Mouse (Mus musculus) layer of hippocampus, adult 8-10 months (tissue): Measurements from ENCODE around the gene Lao1. TPM values are rescaled to one million over a fixed set of nuclear protein-coding genes. Genes with fewer than 3 reads are reported as not detected.
"Not testable (repeated sequence)": the region's sequence is repeated elsewhere in the genome, so short reads cannot be mapped to it uniquely, and the experiment has no call there.

ENCODE experiments used
- DNase-seq, 2 experiments: peaks; one replicate each; pipeline ENCODE4 v3.0.0; 2022; ENCODE audit warnings: low spot score in 2 of 2
- total RNA-seq, 4 experiments: library from RNA; stranded (reverse); gene quantifications; 2 replicates each; pipeline ENCODE4 v1.2.4; 2022

The Lao1 gene
- total RNA-seq: under 1 TPM in 3 of 4 experiments, not detected in 1; 0.23 to 0.43 (median 0.25) TPM

DNA sequence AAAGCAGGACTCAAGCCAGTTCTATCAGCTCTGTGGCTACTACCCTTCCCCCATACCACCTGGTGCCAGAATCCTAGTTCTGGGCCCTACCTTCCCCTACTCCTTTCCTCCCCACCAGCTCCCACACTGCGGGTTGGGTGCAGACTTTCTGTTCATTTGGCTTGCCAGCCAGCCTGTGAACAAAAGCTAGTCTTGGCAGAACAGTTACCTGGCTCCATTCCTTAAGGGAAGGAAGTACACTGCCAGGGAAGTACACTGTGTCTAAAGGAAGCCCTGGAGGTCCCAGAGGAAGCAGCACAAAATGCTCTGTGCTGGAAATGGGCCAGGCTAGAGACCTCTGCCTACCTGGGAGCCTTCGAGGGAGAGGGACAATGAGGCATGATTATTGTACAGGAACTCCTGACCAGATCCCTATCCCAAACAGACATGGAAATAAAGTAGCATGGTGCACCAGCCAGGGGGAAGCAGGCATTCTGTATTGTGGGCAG lies at the start of gene Lao1:
Lao1 (plus strand) TSS at position 438 of the 488 bp plus-strand sequence.
- peak; percentile 12 to 31 for DNase-seq

DNA sequence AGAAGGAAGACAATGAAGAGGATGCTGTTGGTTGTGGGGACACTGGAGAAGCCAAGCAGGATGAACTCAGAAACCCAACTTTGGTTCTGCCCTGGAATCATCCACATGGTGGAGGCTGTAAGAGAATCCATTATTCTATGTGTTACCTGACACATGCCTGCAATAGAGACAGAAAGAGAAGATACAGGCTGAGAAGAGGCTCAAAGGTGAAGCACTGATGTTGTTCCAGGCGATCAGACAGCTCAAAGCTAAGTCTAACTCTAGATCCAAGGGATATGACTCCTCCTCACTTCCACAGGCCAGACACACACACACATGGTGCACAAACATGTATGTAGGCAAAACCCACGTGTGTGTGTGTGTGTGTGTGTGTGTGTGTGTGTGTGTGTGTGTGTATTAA lies 44.0 kb upstream of the Lao1 start, which contains the start of gene Olfr1329:
Olfr1329 (minus strand) TSS at position 101 of the 400 bp plus-strand sequence.
- DNase-seq: not testable (repeated sequence)

DNA sequence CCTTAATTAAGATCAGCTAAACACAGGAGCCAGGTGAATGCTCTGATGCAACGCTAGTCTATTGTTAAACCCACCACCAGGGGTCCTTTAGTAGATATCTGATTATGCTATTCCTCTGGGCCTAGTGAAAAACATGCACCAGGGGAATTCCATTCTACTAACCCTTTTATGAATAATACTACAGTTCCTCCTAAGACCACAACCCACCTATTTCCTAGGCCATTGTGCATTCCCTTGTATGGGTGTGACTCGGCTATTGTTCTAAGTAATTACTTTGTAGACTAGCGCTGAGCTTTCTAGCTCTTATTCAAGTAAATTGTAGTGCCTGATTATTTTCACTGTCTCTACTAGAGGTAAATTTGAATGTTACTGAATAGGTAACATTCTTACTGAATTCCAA lies 30.1 kb upstream of the Lao1 start:
- not testable (repeated sequence) for DNase-seq

DNA sequence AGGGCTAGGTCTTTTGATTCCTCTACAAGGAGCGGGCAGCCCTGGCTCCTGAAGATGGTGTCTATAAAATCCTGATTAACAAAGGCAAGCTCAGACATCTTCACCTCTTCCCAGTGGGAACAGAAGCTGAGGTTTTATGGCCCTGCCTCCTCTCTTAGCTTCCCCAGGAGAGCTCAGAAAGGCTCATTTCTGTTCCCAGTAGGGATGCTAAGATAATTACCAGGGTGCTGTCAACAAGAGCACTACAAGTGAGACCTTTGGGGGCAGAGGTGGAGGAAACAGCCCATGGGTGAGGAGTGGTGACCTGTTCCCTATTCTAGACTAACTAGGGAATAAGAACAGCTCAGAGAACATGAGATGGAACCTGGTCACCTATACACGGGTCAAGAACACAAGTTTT lies 22.9 kb upstream of the Lao1 start, which contains the start of gene Olfr1328:
Olfr1328 (minus strand) TSS at position 101 of the 400 bp plus-strand sequence.
- no peak for DNase-seq

DNA sequence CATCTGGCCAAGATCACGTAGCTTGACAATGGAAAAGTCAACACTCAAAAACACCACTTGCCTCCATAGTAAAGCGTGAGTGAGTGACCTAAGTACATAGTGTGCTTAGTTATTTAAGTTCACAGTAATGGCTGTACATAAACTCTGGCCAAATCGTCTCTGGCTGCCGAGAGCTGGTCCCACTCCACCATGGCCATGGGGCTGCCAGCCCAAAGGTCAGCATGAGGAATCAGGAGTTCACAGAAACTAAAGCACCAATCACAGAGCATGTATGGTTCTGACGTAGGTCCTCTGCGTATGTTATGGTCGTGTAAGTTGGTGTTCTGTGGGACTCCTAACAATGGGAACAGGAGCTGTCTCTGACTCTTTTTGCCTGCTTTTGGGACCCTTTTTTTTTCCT lies 2.6 kb upstream of the Lao1 start:
- DNase-seq: no peak

DNA sequence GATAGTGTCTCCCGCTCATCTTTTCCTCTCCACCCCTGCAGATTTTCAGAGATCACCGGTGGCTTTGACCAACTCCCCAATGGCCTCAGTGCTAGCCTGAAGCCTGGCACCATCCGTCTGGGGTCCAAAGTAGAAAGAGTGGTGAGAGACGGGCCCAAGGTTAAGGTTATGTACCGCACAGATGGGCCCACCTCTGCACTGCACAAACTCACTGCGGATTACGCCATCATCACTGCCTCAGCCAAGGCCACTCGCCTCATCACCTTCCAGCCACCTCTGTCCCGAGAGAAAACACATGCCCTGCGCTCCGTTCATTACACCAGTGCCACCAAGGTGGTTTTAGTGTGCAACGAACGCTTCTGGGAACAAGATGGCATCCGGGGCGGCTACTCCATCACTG lies 6.3 kb downstream of the Lao1 start:
- DNase-seq: no peak

DNA sequence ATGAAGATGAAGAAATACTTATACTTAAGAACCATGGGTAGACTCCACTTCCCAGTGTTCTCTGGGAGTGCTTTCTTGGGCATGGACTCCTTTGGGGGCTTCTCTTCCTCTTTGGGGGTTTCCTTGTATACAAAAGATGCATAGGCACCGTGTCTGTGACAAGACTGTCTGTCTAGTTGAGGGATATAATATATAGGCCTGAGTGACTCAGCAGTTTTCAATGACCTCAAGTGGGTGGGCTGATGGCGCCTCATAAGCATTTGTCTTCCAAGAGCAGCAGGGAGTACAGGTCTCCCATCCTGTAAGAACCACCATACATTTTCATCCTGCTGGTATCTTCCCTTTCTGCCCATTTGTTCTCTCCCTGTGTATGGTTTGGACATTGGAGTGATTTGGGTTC lies 11.9 kb downstream of the Lao1 start:
- no peak for DNase-seq

DNA sequence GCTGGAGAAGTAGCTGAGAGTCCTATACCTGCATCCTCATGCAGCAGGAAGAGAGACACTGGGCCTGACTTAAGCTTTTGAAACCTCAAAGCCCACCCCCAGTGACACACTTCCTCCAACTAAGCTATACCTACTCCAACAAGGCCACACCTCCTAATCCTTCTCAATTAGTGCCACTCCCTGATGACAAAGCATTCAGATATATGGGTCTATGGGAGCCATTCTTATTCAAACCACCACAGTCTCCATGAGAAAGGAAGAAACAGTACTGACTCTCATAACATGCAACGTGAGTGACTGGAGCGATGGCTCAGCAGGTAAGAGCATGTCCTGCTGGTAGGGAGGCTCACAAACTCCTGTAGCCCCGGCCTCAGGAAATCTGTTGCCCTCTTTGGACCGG lies 23.9 kb downstream of the Lao1 start:
- no peak for DNase-seq

DNA sequence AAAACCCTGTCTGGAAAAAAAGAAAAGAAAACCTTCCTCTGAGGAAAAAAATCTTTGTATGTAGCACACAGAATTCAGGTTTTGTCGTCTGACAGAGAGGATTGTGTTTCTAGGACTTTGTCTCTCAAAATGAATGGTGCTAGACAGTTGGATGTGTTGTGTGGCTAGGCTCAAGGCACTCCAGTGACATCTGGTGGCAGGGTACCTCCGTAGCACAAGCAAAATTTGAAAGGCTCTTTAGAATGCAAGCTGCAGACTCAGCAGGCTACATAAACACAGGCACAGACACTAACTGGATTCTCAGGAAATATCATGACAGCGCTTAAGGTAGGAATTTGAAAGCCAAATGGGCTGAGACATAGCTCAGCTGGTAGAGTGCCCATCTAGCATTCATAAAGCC lies 27.2 kb downstream of the Lao1 start:
- DNase-seq: peak; percentile 35 to 60

DNA sequence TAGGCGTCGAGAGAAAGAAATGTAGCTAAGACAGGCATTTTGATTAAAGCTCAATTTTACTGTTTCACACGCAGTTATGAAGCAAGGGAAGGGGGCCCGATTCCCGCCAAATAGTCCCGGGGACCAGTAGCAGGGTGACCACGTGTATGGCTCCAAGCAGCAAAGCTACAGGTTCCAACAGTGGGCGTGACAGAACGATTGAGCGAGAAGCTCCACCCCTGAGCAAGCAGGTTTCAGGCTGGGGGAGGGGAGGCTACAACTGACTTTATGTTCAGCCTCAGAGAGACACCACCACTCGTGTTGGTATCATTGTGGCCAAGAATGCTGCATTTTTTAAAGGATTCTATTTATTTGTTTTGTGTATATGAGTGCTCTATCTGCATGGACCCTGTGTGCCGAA lies 28.0 kb downstream of the Lao1 start:
- DNase-seq: no peak

DNA sequence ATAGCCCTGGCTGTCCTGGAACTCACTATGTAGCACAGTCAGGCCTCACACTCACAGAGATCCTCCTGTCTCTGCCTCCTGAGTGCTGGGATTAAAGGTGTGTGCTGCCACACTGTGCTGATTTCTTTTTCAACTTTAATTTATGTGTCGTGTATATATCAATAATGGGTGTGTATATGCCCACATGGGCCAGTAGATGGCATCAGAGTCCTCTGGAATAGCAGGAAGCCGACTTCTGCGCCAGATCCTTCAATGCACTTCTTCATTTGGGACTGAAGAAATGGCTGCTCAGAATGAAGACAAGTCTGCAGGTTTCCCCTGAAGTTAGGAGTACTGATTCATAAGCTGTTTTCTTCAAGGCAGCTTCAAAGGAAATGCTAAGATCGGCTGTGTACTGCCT lies 30.4 kb downstream of the Lao1 start:
- no peak for DNase-seq

DNA sequence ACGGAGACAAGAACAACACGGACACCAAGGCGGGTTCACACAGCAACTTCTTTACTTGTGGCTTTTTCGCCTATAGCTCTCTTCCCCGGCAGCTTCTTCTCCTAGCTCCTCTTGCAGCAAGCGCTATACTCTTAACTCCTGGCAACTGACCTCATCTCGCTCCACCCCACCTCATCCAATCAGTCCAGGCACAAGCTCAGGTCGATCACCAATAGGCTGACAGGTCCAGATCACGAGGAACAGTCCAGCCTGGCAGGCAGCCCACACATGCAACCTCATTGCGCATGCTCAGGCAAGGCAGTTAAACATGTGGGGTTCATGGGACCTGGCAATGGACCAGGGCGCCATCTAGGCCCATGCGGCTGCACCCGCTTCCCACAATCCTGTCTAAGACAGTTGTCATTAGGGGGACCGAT lies 35.8 kb downstream of the Lao1 start:
- DNase-seq: no peak

DNA sequence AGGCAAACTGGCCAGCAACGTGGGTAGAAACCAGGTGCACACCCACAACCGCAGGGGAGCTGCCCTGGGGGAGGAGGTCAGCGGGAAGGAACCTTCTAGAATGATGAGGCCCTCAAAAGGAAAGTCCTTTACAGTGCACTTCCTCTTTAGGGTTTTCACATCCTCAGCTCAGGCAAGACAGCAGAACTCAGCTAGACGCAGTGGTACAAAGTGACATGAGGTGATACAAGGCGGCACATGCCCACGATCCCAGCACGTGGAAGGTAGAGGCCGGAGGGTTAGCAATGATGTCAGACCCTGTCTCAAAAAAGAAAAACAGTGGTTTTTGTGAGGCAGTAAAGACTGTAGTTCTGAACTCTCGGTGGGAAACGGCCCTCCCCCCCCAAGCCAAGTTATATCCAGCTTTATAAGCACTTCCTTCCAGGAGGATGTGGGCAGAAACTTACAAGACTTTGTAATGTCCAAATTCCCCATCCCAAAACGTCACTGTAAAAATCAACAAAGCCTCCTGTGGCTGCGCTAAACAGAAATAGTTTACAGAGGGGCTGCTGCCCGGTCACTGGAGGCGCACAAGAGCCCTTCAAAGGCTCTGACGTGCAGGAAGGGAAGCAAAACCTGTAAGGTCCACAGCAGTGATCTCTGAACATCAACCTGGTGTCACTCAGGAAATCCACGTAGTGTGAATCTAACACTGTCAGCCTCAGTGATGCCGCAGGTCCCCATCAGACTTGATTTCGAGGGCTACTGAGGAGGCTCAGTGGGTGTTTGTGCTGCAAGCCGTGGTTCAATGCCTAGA lies 38.5 kb downstream of the Lao1 start:
- DNase-seq: no peak

DNA sequence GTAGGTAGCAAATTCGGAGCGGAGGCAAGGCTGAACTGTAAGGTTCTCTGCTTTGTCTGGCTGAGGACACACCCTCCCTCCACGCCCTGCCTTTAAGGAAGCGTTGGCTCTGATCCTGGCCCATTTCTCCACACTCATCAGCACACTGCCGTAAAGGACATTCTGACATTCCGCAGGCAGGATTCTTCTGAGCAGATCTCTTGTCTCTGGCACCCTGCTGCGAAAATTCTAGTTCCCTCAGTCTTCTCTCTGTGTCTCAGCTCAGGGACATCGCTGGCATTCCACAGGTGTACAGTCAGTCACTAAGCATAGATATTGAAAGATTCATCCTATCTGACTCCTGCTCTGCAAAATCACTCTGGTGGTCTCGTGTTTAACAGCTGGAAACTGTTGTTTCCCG lies 40.3 kb downstream of the Lao1 start:
- no peak for DNase-seq

DNA sequence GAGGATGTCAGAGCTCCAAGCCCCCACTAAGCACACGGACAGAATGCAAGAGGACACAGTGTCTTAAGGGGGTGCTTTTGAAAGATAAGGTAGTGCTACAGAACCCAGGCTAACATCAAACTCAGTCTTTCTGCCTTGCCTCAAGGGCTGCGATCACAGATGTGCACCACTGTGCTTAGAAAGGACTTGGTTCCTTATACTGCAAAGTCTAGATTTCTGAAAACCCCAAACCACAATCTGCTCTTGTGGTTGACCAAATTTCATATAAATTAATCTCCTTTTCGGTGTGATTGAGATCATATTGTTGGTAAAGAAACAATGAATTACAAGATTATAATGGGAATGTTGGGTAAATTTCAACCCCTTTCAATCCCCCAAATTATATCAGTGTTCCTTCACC lies 41.1 kb downstream of the Lao1 start:
- no peak for DNase-seq

DNA sequence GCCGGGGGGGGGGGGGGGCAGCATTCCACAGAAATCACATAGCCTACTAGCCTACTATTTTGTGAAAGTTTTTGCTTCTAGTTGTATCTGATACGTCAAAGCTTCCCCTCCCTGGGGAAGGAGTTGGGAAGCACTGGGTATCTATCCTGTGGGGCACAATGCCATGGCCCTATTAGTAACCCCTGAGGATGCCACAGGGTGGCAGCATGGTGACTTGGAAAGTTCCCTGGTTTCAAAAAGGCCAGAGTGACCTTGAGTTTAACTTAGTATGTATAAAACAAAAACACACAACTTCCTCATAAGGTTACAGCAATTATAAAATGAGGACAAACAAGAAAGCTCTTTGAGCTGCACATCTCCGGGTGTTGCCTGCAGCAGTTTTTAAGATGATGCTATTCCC lies 42.8 kb downstream of the Lao1 start:
- no peak for DNase-seq

DNA sequence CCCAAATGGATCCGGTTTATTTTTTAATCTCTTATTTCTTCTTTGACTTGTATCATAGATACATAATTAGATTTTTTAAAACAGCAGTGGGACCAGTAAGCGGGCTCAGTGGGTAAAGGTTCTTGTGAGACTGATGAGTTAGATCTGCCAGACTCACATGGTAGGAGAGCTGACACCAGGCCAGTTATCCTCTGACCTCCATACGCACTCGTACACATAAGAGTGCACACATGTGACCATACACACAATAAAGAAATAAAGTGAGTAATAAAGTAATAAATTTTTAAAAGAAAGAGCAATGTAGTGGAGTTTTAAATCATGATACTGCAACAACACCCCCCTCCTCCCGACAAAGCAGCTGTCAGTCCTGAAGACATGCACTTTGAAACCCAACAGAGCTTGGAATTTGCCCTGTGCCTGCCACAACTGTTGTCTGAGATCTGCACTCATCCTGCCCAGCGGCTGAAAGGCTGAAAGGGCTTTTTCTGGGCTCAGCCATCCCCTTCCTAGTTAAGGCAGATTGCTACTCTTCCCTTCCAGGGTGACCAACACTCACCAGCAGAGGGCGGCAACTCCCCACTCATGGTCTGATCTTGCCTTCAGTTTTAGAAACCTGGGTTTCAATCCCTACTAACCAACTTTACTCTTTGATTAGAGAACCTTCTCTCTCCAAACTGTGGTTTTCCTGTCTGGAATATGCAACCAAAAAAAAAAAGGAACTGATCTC lies 43.4 kb downstream of the Lao1 start:
- DNase-seq: peak; percentile 69 to 91

DNA sequence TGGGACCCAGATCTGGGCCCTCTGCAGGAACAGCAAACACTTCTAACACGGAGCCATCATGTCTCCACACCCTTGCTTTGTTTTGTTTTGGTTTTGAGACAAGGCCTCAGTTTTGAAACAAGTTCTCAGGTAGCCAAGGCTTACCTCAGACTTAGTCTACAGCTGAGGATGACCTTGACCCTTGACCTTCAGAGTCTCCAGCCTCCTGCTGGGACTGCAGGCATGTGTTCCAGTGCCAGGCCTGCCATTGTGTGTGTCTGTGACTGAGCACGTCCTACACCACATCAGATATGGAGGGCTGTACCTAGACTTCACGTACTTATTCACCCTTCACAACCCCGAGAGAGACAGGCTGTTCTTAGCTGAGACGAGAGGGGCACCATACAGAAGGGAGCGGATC lies 46.2 kb downstream of the Lao1 start:
- DNase-seq: no peak

DNA sequence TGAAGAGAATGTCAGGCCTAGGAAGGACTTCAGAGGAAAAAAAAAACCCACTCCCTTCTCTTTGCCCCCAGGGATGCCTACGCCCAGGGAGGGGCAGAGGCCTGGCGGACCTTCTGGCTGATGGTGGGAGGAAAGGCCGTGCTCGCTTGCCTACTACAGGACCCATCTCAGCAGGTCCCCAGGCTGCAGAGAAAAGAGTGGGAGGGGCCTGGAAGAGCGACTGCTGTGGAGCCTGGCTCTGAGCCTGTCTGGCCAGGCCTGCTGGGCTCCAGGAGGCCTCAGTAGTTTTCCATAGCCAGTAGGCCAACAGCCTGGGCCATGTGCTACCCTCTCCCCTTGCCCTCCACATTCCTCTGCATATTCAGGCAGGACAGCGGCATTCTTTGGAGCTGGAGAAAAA lies 47.1 kb downstream of the Lao1 start:
- peak; percentile 31 to 40 for DNase-seq

DNA sequence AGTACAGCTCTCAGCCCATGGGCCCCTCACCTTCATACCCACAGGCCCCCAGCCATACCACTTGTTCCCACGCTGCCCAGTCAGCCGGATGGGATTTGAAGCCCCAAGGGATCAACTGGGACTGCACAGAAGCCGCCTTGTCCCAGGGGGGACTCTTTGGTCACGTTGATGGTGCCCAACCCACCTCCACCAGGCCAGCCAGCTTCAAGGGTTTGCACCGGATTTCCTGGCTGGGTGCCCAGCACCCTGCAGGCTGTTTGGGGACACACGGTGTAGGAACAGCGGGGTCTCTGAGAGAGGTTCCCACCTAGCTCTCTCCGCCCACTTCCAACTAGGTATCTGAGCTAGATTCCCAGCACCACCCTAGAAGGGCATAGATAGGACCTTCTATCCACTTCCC lies 48.4 kb downstream of the Lao1 start:
- DNase-seq: no peak

DNA sequence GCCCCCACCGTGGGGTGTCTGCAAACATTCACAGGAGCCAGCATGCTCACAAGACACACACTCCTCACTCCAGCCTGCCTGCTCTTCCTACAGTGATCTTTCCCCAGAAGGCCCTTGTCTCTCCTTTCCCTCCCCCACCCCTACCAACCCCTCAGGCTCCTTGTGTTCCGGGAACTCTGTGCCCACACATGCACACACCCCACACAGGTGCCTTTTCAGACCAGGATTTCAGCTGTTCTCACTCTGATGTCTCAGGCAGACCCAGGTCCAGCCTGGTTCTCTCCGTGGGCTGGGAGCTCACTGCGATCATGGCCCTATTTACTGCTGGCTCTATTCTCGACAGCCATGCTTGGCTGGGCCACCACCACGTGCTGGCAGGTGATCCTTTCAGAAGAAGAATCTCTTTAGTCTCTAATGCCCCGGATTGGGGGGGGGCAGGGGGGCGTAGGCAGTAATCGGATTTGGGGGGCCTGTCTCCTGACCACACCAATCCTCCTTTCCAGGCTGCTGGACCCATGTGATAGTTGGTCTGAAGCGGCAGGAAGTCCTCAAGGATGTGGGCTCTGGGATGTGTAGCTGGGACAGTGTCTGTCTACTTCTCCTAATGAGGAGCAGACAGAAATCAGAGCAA lies 49.8 kb downstream of the Lao1 start:
- DNase-seq: no peak

DNA sequence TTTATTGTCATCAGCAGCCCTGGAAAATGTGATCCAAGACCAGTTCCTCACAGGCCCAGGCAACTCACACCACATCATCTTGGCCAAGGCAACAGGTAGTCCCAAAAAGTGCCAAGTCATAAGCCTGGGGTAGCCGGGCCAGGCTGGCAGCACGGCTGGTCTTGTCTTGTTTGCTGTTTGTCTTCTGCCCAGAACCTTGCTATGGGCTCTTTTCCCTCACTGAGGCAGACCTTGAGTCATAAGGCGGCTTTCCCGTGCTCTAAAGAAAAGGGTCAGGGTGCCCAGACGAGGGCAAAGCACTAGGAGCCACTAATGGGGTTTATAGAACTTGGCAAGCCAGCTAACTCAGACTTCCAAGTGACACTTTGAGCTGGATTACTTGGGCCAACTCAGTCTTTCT lies 51.7 kb downstream of the Lao1 start:
- DNase-seq: no peak
